Mouse (Mus musculus) CH12.LX (cell line): Measurements from ENCODE around the gene Atp5mpl. TPM values are rescaled to one million over a fixed set of nuclear protein-coding genes. Genes with fewer than 3 reads are reported as not detected.

Source experiments
- DNase-seq: peaks from one replicate; pipeline ENCODE4 v3.0.0-alpha.2; 2013; ENCODE audit errors: extremely low read depth
- H3K27ac ChIP-seq: 2 replicates; pipeline ENCODE4 v1.5.1; 2012; ENCODE audit warnings: low read depth, mild to moderate bottlenecking, control low read depth, moderate library complexity; ENCODE audit not compliant: insufficient read depth
- H3K27me3 ChIP-seq: replicated peaks from 2 replicates; pipeline ENCODE3; 2012; ENCODE audit warnings: inconsistent platforms
- H3K36me3 ChIP-seq, 2 experiments: replicated peaks in 1 of 2; 2 replicates each; pipeline versions ENCODE3 to v1.6.1; 2012; ENCODE audit warnings: inconsistent platforms in 1 of 2, low read length in 1 of 2, mild to moderate bottlenecking in 1 of 2, mixed read lengths in 1 of 2, moderate library complexity in 1 of 2; ENCODE audit not compliant: control insufficient read depth in 1 of 2, insufficient read depth in 1 of 2
- H3K4me1 ChIP-seq, 2 experiments: 2 replicates each; pipeline ENCODE4 v1.6.1; 2012; ENCODE audit warnings: inconsistent platforms in 1 of 2, moderate library complexity in 1 of 2; ENCODE audit not compliant: insufficient read depth in 2 of 2, control insufficient read depth in 1 of 2
- H3K4me2 ChIP-seq: 2 replicates; pipeline ENCODE4 v1.6.1; 2012; ENCODE audit warnings: low read depth, mild to moderate bottlenecking, control low read depth; ENCODE audit not compliant: poor library complexity, insufficient read depth, severe bottlenecking
- H3K4me3 ChIP-seq, 3 experiments: fragments of 150-350 bp in 1 of 3; sonication (generic) in 1 of 3; replicated peaks in 1 of 3; 2 replicates each; pipeline versions ENCODE3 to v1.5.1; 2011 to 2012; ENCODE audit warnings: low read depth in 2 of 3, low read length in 2 of 3, mild to moderate bottlenecking in 2 of 3, moderate library complexity in 2 of 3, control low read depth in 1 of 3, improper control_type of control experiment in 1 of 3, inconsistent platforms in 1 of 3, mixed read lengths in 1 of 3; ENCODE audit not compliant: poor library complexity in 1 of 3
- H3K79me2 ChIP-seq: replicated peaks from 2 replicates; pipeline ENCODE4 v1.6.1; 2012; ENCODE audit warnings: mild to moderate bottlenecking, moderate library complexity; ENCODE audit not compliant: control insufficient read depth, poor library complexity, insufficient read depth, severe bottlenecking; ENCODE audit errors: extremely low read depth
- H3K9ac ChIP-seq: 2 replicates; pipeline ENCODE4 v1.6.1; 2012; ENCODE audit warnings: low read depth, mild to moderate bottlenecking, control low read depth, moderate library complexity; ENCODE audit not compliant: insufficient read depth
- H3K9me3 ChIP-seq: replicated peaks from 2 replicates; pipeline ENCODE3; 2012; ENCODE audit warnings: low read length, inconsistent platforms, mixed read lengths
- BHLHE40 ChIP-seq: IDR thresholded peaks from 2 replicates; pipeline ENCODE4 v1.6.1; 2011; ENCODE audit warnings: mild to moderate bottlenecking, low read depth, low read length, improper control_type of control experiment
- CHD2 ChIP-seq: IDR thresholded peaks from 2 replicates; pipeline ENCODE4 v1.6.1; 2011; ENCODE audit warnings: low read length, improper control_type of control experiment
- E2F4 ChIP-seq: IDR thresholded peaks from 2 replicates; pipeline ENCODE4 v1.6.1; 2011; ENCODE audit warnings: low read depth, low read length, improper control_type of control experiment; ENCODE audit not compliant: insufficient replicate concordance
- ELF1 ChIP-seq: IDR thresholded peaks from 2 replicates; pipeline ENCODE4 v1.6.1; 2014; ENCODE audit warnings: low read depth, mild to moderate bottlenecking, inconsistent platforms, low read length, improper control_type of control experiment
- ETS1 ChIP-seq: conservative IDR thresholded peaks from 2 replicates; pipeline ENCODE4 v1.6.1; 2012; ENCODE audit warnings: low read depth, mild to moderate bottlenecking, inconsistent platforms, low read length, improper control_type of control experiment, moderate library complexity
- GABPA ChIP-seq: IDR thresholded peaks from 2 replicates; pipeline ENCODE4 v1.6.1; 2012; ENCODE audit warnings: low read depth, low read length, improper control_type of control experiment, inconsistent platforms; ENCODE audit not compliant: insufficient replicate concordance
- HCFC1 ChIP-seq: IDR thresholded peaks from 2 replicates; pipeline ENCODE4 v1.6.1; 2012; ENCODE audit warnings: low read depth, mild to moderate bottlenecking, inconsistent platforms, low read length, improper control_type of control experiment
- JUND ChIP-seq: conservative IDR thresholded peaks from 2 replicates; pipeline ENCODE4 v1.6.1; 2011; ENCODE audit warnings: low read depth, low read length, improper control_type of control experiment
- KAT2A ChIP-seq: IDR thresholded peaks from 2 replicates; pipeline ENCODE4 v1.6.1; 2012; ENCODE audit warnings: low read length, improper control_type of control experiment, inconsistent platforms; ENCODE audit not compliant: insufficient replicate concordance
- MAZ ChIP-seq: IDR thresholded peaks from 2 replicates; pipeline ENCODE4 v1.6.1; 2012; ENCODE audit warnings: low read depth, mild to moderate bottlenecking, inconsistent platforms, low read length, improper control_type of control experiment, moderate library complexity
- MXI1 ChIP-seq: IDR thresholded peaks from 2 replicates; pipeline ENCODE4 v1.6.1; 2011; ENCODE audit warnings: mild to moderate bottlenecking, low read depth, low read length, improper control_type of control experiment
- NELFE ChIP-seq: IDR thresholded peaks from 2 replicates; pipeline ENCODE4 v1.6.1; 2011; ENCODE audit warnings: low read depth, low read length, improper control_type of control experiment
- POLR2AphosphoS2 ChIP-seq: IDR thresholded peaks from 2 replicates; pipeline ENCODE4 v1.6.1; 2011; ENCODE audit warnings: low read depth, low read length, improper control_type of control experiment
- RCOR1 ChIP-seq: conservative IDR thresholded peaks from 2 replicates; pipeline ENCODE4 v1.6.1; 2012; ENCODE audit warnings: low read depth, mild to moderate bottlenecking, inconsistent platforms, low read length, improper control_type of control experiment
- SIN3A ChIP-seq: IDR thresholded peaks from 2 replicates; pipeline ENCODE4 v1.6.1; 2012; ENCODE audit warnings: low read length, improper control_type of control experiment, inconsistent platforms
- SMC3 ChIP-seq: IDR thresholded peaks from 2 replicates; pipeline ENCODE4 v1.6.1; 2011; ENCODE audit warnings: low read depth, low read length, improper control_type of control experiment
- USF1 ChIP-seq: IDR thresholded peaks from 2 replicates; pipeline ENCODE4 v1.6.1; 2014; ENCODE audit warnings: low read depth, mild to moderate bottlenecking, inconsistent platforms, low read length, improper control_type of control experiment
- ZC3H11A ChIP-seq: IDR thresholded peaks from 2 replicates; pipeline ENCODE4 v1.6.1; 2012; ENCODE audit warnings: low read depth, mild to moderate bottlenecking, inconsistent platforms, low read length, improper control_type of control experiment
- dilution Hi-C: fragments of 300-500 bp; cut with MboI; formaldehyde crosslinking; loops from 2 replicates; pipeline ENCODE4 v1.14.3; 2020; ENCODE audit warnings: low sequenced_read_pairs; ENCODE audit not compliant: extremely low pct_unique_long_range_greater_than_20kb, extremely low pct_ligation_motif_present
- in situ Hi-C: fragments of 300-500 bp; cut with MboI; formaldehyde crosslinking; loops from 3 replicates; pipeline ENCODE4 v1.14.3; 2019; ENCODE audit warnings: low sequenced_read_pairs, low pct_ligation_motif_present, low pct_unique_long_range_greater_than_20kb, mixed read lengths
- polyA plus RNA-seq: library from polyadenylated mRNA; unstranded; fragments of >175 nt; gene quantifications from 2 replicates; pipeline ENCODE4 v1.2.1, GENCODE M21; 2012; ENCODE audit warnings: low read depth; ENCODE audit not compliant: insufficient read length
- total RNA-seq, 2 experiments: library from RNA; depleted of rRNA; stranded (reverse); fragments of 300-350 nt in 1 of 2; fragments of >200 nt in 1 of 2; gene quantifications; 2 replicates each; pipeline ENCODE4 v1.2.3; 2012 to 2014

Gene Atp5mpl
- total and polyA plus RNA-seq, 3 experiments = 164 to 669 (median 224) TPM

DNA sequence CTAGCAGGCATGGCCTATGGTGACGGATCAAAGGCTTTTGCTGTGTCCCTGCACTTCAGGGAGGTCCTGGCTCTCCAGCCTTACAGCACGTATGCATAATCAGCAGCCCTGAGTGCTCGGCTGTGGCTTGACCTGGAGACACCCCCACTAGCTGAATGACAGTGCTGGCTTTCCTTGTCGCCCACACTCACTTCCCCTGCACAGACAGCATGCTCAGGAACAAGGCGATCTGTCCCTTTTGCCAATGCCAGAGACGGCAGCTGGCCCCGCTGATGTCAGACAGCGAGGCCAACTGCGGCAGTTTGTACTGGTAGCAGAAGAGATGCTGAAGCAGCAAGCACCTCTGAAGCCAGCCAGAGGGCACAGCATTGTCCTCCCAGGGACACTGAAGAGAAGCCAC, 46.7 kb downstream of the Atp5mpl start:
- Histone ChIP-seq H3K9me3 (no peaks in the 10 kb centered on the region), H3K36me3 (no peaks in the 10 kb centered on the region), H3K4me3 (no peak overlapping the region), H3K9ac (no peak overlapping the region), H3K4me1 (peaks cover 7 to 38% of the 10 kb centered on the region in 2 experiments), H3K79me2 (no peaks in the 10 kb centered on the region), H3K27me3 (peaks cover 8% of the 10 kb centered on the region), H3K4me2 (no peak overlapping the region), H3K27ac (no peak overlapping the region)
- in situ Hi-C loops (no loop called here), dilution Hi-C loops (no loop called here)
- DNase-seq = no peak
- no peak for TF ChIP-seq GABPA
- TF ChIP-seq ZC3H11A = no peak
- no peak for TF ChIP-seq CHD2
- TF ChIP-seq ETS1 = no peak

DNA sequence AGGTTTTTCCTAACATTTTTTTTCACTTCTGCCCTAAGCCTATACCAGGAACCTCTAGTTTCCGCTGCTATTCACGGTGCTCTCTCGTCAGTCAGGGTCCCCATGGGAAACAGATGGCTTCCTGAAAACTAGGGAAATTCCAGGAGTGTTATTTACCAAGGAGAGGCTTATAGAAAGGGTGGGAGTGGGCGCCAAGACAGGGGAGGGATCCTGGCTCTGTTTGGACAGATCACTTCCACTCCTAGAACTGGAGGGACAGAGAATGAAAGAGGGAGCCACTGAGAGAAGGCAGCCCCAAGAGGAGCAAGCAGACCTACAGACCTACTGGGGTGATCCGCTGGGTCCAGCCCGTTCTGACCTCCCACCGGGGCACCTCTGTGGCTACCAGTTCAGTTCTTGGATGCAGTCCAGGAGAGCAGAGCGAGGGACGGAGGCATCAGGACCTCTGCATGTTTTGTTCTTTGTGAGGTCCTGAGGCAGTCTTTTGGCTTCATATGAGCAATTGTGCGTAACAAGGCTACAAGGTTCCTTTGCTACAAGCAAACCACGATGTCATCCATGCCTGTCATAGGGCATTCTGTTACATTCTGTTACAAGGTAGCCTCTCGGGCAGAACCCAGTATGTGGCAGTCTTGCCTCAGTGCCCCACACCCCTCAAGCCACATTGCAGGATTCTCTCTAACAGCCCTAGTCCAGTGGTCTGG, 50.1 kb downstream of the Atp5mpl start:
- Histone ChIP-seq H3K9ac (no peak overlapping the region), H3K36me3 (no peaks in the 10 kb centered on the region), H3K27me3 (peaks cover 8% of the 10 kb centered on the region), H3K4me2 (no peak overlapping the region), H3K4me1 (peaks cover 9 to 50% of the 10 kb centered on the region in 2 experiments), H3K4me3 (no peak overlapping the region), H3K9me3 (no peaks in the 10 kb centered on the region), H3K79me2 (no peaks in the 10 kb centered on the region), H3K27ac (no peak overlapping the region)
- DNase-seq = no peak
- dilution Hi-C loops (no loop called here), in situ Hi-C loops (no loop called here)
- no peak for TF ChIP-seq KAT2A
- no peak for TF ChIP-seq NELFE
- TF ChIP-seq ETS1 = no peak
- no peak for TF ChIP-seq HCFC1
- no peak for TF ChIP-seq POLR2AphosphoS2
- no peak for TF ChIP-seq BHLHE40
- no peak for TF ChIP-seq MXI1
- no peak for TF ChIP-seq SIN3A
- no peak for TF ChIP-seq E2F4
- no peak for TF ChIP-seq RCOR1
- TF ChIP-seq MAZ = no peak
- no peak for TF ChIP-seq USF1
- TF ChIP-seq ELF1 = no peak
- no peak for TF ChIP-seq JUND
- TF ChIP-seq SMC3 = no peak
